Mouse (Mus musculus): ENCODE results near the gene Smtnl2.
A peak's percentile ranks its signal among the peaks of the same experiment; 100 is the strongest.
"Not testable (repeated sequence)": the region's sequence is repeated elsewhere in the genome, so short reads cannot be mapped to it uniquely, and the experiment has no call there.

Gene Smtnl2

GRCm38 (mm10) chr11:72411093-72411921 lies at the start of gene Smtnl2:
Gene Smtnl2, minus strand, starts transcription at chr11:72411713.
- DNase-seq (ENCODE audit: low spot score), result no peak

GRCm38 (mm10) chr11:72458502-72458901 lies 47.0 kb upstream of the Smtnl2 start:
- DNase-seq (ENCODE audit: low spot score), result no peak

GRCm38 (mm10) chr11:72457995-72458496 lies 46.5 kb upstream of the Smtnl2 start:
- DNase-seq (ENCODE audit: low spot score), result no peak

- no peak for DNase-seq (ENCODE audit: low spot score)
Observed at GRCm38 (mm10) chr11:72455694-72456093, 44.2 kb upstream of the Smtnl2 start.

- no peak for DNase-seq (ENCODE audit: low spot score)
Observed at GRCm38 (mm10) chr11:72453105-72453953, 41.8 kb upstream of the Smtnl2 start.

GRCm38 (mm10) chr11:72452140-72452665 lies 40.7 kb upstream of the Smtnl2 start:
- DNase-seq (ENCODE audit: low spot score), result no peak

- no peak for DNase-seq (ENCODE audit: low spot score)
Observed at GRCm38 (mm10) chr11:72447475-72447874, 36.0 kb upstream of the Smtnl2 start.

GRCm38 (mm10) chr11:72446311-72447105 lies 35.0 kb upstream of the Smtnl2 start:
- peak; percentile 61 for DNase-seq (ENCODE audit: low spot score)

- DNase-seq (ENCODE audit: low spot score), result peak; percentile 97
Observed at GRCm38 (mm10) chr11:72440965-72441664, 29.6 kb upstream of the Smtnl2 start, which contains the start of gene Mybbp1a. Gene Mybbp1a, plus strand, starts transcription at chr11:72441355.

GRCm38 (mm10) chr11:72440597-72440964 lies 29.1 kb upstream of the Smtnl2 start:
- not testable (repeated sequence) for DNase-seq (ENCODE audit: low spot score)

- no peak for DNase-seq (ENCODE audit: low spot score)
Observed at GRCm38 (mm10) chr11:72438411-72438810, 26.9 kb upstream of the Smtnl2 start.

- peak; percentile 26 for DNase-seq (ENCODE audit: low spot score)
Observed at GRCm38 (mm10) chr11:72436756-72437650, 25.5 kb upstream of the Smtnl2 start.

GRCm38 (mm10) chr11:72436271-72436670 lies 24.8 kb upstream of the Smtnl2 start:
- DNase-seq (ENCODE audit: low spot score), result peak; percentile 54

GRCm38 (mm10) chr11:72435694-72436045 lies 24.2 kb upstream of the Smtnl2 start:
- peak; percentile 82 for DNase-seq (ENCODE audit: low spot score)

GRCm38 (mm10) chr11:72434963-72435693 lies 23.6 kb upstream of the Smtnl2 start, which contains the start of gene Ggt6:
Gene Ggt6, plus strand, starts transcription at chr11:72435526.
- peak; percentile 39 for DNase-seq (ENCODE audit: low spot score)

- not testable (repeated sequence) for DNase-seq (ENCODE audit: low spot score)
Observed at GRCm38 (mm10) chr11:72430311-72431068, 19.0 kb upstream of the Smtnl2 start.

GRCm38 (mm10) chr11:72429288-72429690 lies 17.8 kb upstream of the Smtnl2 start:
- peak; percentile 83 for DNase-seq (ENCODE audit: low spot score)

- peak; percentile 73 for DNase-seq (ENCODE audit: low spot score)
Observed at GRCm38 (mm10) chr11:72428694-72429093, 17.2 kb upstream of the Smtnl2 start.

Data from adipocyte (in vitro differentiated cells).